Mouse (Mus musculus) midbrain, embryonic 14.5 days (tissue): ENCODE measurements around the gene Rufy3. TPM values are rescaled to one million over a fixed set of nuclear protein-coding genes. Genes with fewer than 3 reads are reported as not detected.

Experiments
- ATAC-seq: fragments of 200-750 bp; cut with Nextera tagmentation; 2 replicates; pipeline ENCODE4 v1.8.0; 2017; ENCODE audit warnings: moderate number of reproducible peaks, moderate library complexity; ENCODE audit not compliant: low FRiP score, low TSS enrichment
- DNase-seq: peaks from one replicate; pipeline ENCODE4 v3.0.0-alpha.2; 2015
- H3K27ac ChIP-seq: fragments of 300-500 bp; sonication (generic); replicated peaks from 2 replicates; pipeline ENCODE4 v1.5.1; 2014; ENCODE audit warnings: mild to moderate bottlenecking, low read depth, low read length, moderate library complexity
- H3K27me3 ChIP-seq: fragments of 300-500 bp; sonication (generic); 2 replicates; pipeline ENCODE4 v1.6.1; 2014; ENCODE audit warnings: low read length, control low read depth, mixed read lengths; ENCODE audit not compliant: control insufficient read depth, insufficient read depth
- H3K36me3 ChIP-seq: fragments of 300-500 bp; sonication (generic); 2 replicates; pipeline ENCODE4 v1.6.1; 2014; ENCODE audit warnings: low read length, control low read depth; ENCODE audit not compliant: control insufficient read depth, insufficient read depth
- H3K4me1 ChIP-seq: fragments of 300-500 bp; sonication (generic); 2 replicates; pipeline ENCODE4 v1.6.1; 2014; ENCODE audit warnings: mild to moderate bottlenecking, antibody characterized with exemption, low read length, control low read depth; ENCODE audit not compliant: control insufficient read depth, insufficient read depth
- H3K4me2 ChIP-seq: fragments of 300-500 bp; sonication (generic); 2 replicates; pipeline ENCODE4 v1.6.1; 2014; ENCODE audit warnings: mild to moderate bottlenecking, low read length, moderate library complexity
- H3K4me3 ChIP-seq: fragments of 300-500 bp; sonication (generic); replicated peaks from 2 replicates; pipeline ENCODE4 v1.5.1; 2014; ENCODE audit warnings: low read depth, low read length
- H3K9ac ChIP-seq: fragments of 300-500 bp; sonication (generic); replicated peaks from 2 replicates; pipeline ENCODE4 v1.6.1; 2014; ENCODE audit warnings: mild to moderate bottlenecking, low read length, moderate library complexity
- H3K9me3 ChIP-seq: fragments of 300-500 bp; sonication (generic); 2 replicates; pipeline ENCODE4 v1.6.1; 2016; ENCODE audit warnings: low read length, control low read depth, mixed read lengths; ENCODE audit not compliant: control insufficient read depth
- WGBS: fragments of 180-500 bp; shearing (Covaris S2); extraction: QIAGEN DNeasy Blood & Tissue Kit; methylation state at CpG from one replicate; pipeline ENCODE4 v1.1.7; 2014; 5-methylcytosine and 5-hydroxymethylcytosine counted together
- polyA plus RNA-seq: library from polyadenylated mRNA; unstranded; fragments of >200 nt; fragmentation: Nextera tagmentation; extraction: Ambion mirVana; gene quantifications from 2 replicates; pipeline ENCODE4 v1.2.1, GENCODE M21; 2014

Gene Rufy3
- polyA plus RNA-seq, 1 experiment from 2014 or later, result 322 TPM

GRCm38 (mm10) chr5:88692586-88692985 lies 127.7 kb downstream of the Rufy3 start:
- Histone ChIP-seq H3K4me3 (no peak overlapping the region), H3K4me1 (no peaks in the 10 kb centered on the region), H3K9me3 (no peaks in the 10 kb centered on the region), H3K9ac (no peak overlapping the region), H3K36me3 (no peaks in the 10 kb centered on the region), H3K27me3 (no peaks in the 10 kb centered on the region), H3K4me2 (no peak overlapping the region), H3K27ac (no peak overlapping the region)
- 75% methylated on average over 4 of the region's 4 CpGs for WGBS
- DNase-seq (no peak), ATAC-seq (no peak)

GRCm38 (mm10) chr5:88693057-88693456 lies 128.2 kb downstream of the Rufy3 start:
- DNase-seq, result no peak
- H3K27ac ChIP-seq, result no peak overlapping the region
- no peak overlapping the region for H3K4me2 ChIP-seq
- no peaks in the 10 kb centered on the region for H3K27me3 ChIP-seq
- no peak overlapping the region for H3K4me3 ChIP-seq
- H3K36me3 ChIP-seq, result no peaks in the 10 kb centered on the region
- no peak for ATAC-seq
- H3K9me3 ChIP-seq, result no peaks in the 10 kb centered on the region
- no peaks in the 10 kb centered on the region for H3K4me1 ChIP-seq
- H3K9ac ChIP-seq, result no peak overlapping the region

- no peaks in the 10 kb centered on the region for H3K4me1 ChIP-seq
- no peak overlapping the region for H3K4me3 ChIP-seq
- H3K4me2 ChIP-seq, result no peak overlapping the region
- no peaks in the 10 kb centered on the region for H3K27me3 ChIP-seq
- no peak overlapping the region for H3K27ac ChIP-seq
- ATAC-seq (no peak), DNase-seq (no peak)
- H3K36me3 ChIP-seq, result no peaks in the 10 kb centered on the region
- no peaks in the 10 kb centered on the region for H3K9me3 ChIP-seq
- 78% methylated on average over 5 of the region's 5 CpGs for WGBS
- H3K9ac ChIP-seq, result no peak overlapping the region
These were observed 132.5 kb downstream of the Rufy3 start for GRCm38 (mm10) chr5:88697291-88697690.

GRCm38 (mm10) chr5:88699251-88699913 lies 134.5 kb downstream of the Rufy3 start:
- DNase-seq, result no peak
- no peaks in the 10 kb centered on the region for H3K36me3 ChIP-seq
- 72% methylated on average over 4 of the region's 4 CpGs for WGBS

More at GRCm38 (mm10) chr5:88699251-88699913, 134.5 kb downstream of the Rufy3 start:
- no peak overlapping the region for H3K9ac ChIP-seq
- H3K4me2 ChIP-seq, result no peak overlapping the region
- no peaks in the 10 kb centered on the region for H3K4me1 ChIP-seq
- no peak for ATAC-seq
- H3K9me3 ChIP-seq, result no peaks in the 10 kb centered on the region
- H3K4me3 ChIP-seq, result no peak overlapping the region
- H3K27me3 ChIP-seq, result no peaks in the 10 kb centered on the region
- H3K27ac ChIP-seq, result no peak overlapping the region

Other genes starting within 250 kb of the Rufy3 start
- gene Prol1, start 247.7 kb upstream of the Rufy3 start, polyA plus RNA-seq, result not detected in 2 replicates
- not detected in 2 replicates for gene Amtn, start 188.9 kb upstream of the Rufy3 start, polyA plus RNA-seq
- gene Ambn, start 109.0 kb upstream of the Rufy3 start, polyA plus RNA-seq, result not detected in 2 replicates
- not detected in 2 replicates for gene Enam, start 77.1 kb upstream of the Rufy3 start, polyA plus RNA-seq
- 0.36 and 0.39 TPM in 2 replicates for gene Jchain, start 37.1 kb upstream of the Rufy3 start, polyA plus RNA-seq
- gene Utp3, start 10.6 kb upstream of the Rufy3 start, polyA plus RNA-seq, result 42.0 and 46.2 TPM in 2 replicates
- 63.6 and 82.7 TPM in 2 replicates for gene Grsf1, start 111.1 kb downstream of the Rufy3 start, polyA plus RNA-seq
- 13.4 and 13.7 TPM in 2 replicates for gene Mob1b, start 155.8 kb downstream of the Rufy3 start, polyA plus RNA-seq
- gene Dck, start 200.0 kb downstream of the Rufy3 start, polyA plus RNA-seq, result 51.0 and 67.5 TPM in 2 replicates